Mouse (Mus musculus): Measurements from ENCODE around the gene Esrrb.

Gene Esrrb

GRCm38 (mm10) chr12:86421490-86421904, 60.6 kb downstream of the Esrrb start:
- peak; percentile 31 for DNase-seq (ENCODE audit: low spot score)

GRCm38 (mm10) chr12:86422166-86422910, 61.4 kb downstream of the Esrrb start:
- no peak for DNase-seq (ENCODE audit: low spot score)

- no peak for DNase-seq (ENCODE audit: low spot score)
Observed at GRCm38 (mm10) chr12:86423102-86423501, 62.2 kb downstream of the Esrrb start.

- no peak for DNase-seq (ENCODE audit: low spot score)
Observed at GRCm38 (mm10) chr12:86427585-86427984, 66.7 kb downstream of the Esrrb start.

GRCm38 (mm10) chr12:86431671-86432070, 70.8 kb downstream of the Esrrb start:
- no peak for DNase-seq (ENCODE audit: low spot score)

- DNase-seq (ENCODE audit: low spot score): peak; percentile 62
Observed at GRCm38 (mm10) chr12:86433371-86433821, 72.5 kb downstream of the Esrrb start.

GRCm38 (mm10) chr12:86435651-86436050, 74.7 kb downstream of the Esrrb start:
- no peak for DNase-seq (ENCODE audit: low spot score)

GRCm38 (mm10) chr12:86450848-86451247, 89.9 kb downstream of the Esrrb start:
- DNase-seq (ENCODE audit: low spot score): no peak

GRCm38 (mm10) chr12:86455009-86455408, 94.1 kb downstream of the Esrrb start:
- no peak for DNase-seq (ENCODE audit: low spot score)

GRCm38 (mm10) chr12:86462742-86463470, 102.0 kb downstream of the Esrrb start:
- no peak for DNase-seq (ENCODE audit: low spot score)

- no peak for DNase-seq (ENCODE audit: low spot score)
Observed at GRCm38 (mm10) chr12:86464385-86464784, 103.5 kb downstream of the Esrrb start.

- peak; percentile 35 for DNase-seq (ENCODE audit: low spot score)
Observed at GRCm38 (mm10) chr12:86466180-86466579, 105.3 kb downstream of the Esrrb start.

GRCm38 (mm10) chr12:86469919-86470318, 109.0 kb downstream of the Esrrb start:
- DNase-seq (ENCODE audit: low spot score): no peak

- DNase-seq (ENCODE audit: low spot score): no peak
Observed at GRCm38 (mm10) chr12:86470912-86471311, 110.0 kb downstream of the Esrrb start.

GRCm38 (mm10) chr12:86473630-86474029, 112.7 kb downstream of the Esrrb start:
- DNase-seq (ENCODE audit: low spot score): peak; percentile 88

GRCm38 (mm10) chr12:86475994-86476393, 115.1 kb downstream of the Esrrb start:
- no peak for DNase-seq (ENCODE audit: low spot score)

- DNase-seq (ENCODE audit: low spot score): no peak
Observed at GRCm38 (mm10) chr12:86478908-86479307, 118.0 kb downstream of the Esrrb start.

GRCm38 (mm10) chr12:86482029-86482428, 121.1 kb downstream of the Esrrb start:
- DNase-seq (ENCODE audit: low spot score): peak; percentile 45

- DNase-seq (ENCODE audit: low spot score): no peak
Observed at GRCm38 (mm10) chr12:86483413-86483841, 122.5 kb downstream of the Esrrb start.

- DNase-seq (ENCODE audit: low spot score): peak; percentile 61
Observed at GRCm38 (mm10) chr12:86488005-86488404, 127.1 kb downstream of the Esrrb start.

- no peak for DNase-seq (ENCODE audit: low spot score)
Observed at GRCm38 (mm10) chr12:86490052-86490451, 129.1 kb downstream of the Esrrb start.

- DNase-seq (ENCODE audit: low spot score): no peak
Observed at GRCm38 (mm10) chr12:86491500-86491899, 130.6 kb downstream of the Esrrb start.

GRCm38 (mm10) chr12:86492822-86493221, 131.9 kb downstream of the Esrrb start:
- no peak for DNase-seq (ENCODE audit: low spot score)

Data from yolk sac, embryonic 10.5 days (tissue).